Mouse (Mus musculus) kidney, postnatal 0 days (tissue): ENCODE data around the gene Fads6. TPM values are rescaled to one million over a fixed set of nuclear protein-coding genes. Genes with fewer than 3 reads are reported as not detected.

ENCODE experiments used
- ATAC-seq: fragments of 200-750 bp; cut with Nextera tagmentation; replicated peaks from 2 replicates; pipeline ENCODE4 v1.8.0; 2017; ENCODE audit warnings: low read depth, moderate number of reproducible peaks, moderate TSS enrichment, moderate library complexity; ENCODE audit not compliant: low FRiP score
- DNase-seq: peaks from one replicate; pipeline ENCODE4 v3.0.0-alpha.2; 2016; ENCODE audit warnings: low spot score
- H3K27ac ChIP-seq: fragments of 300-500 bp; sonication (generic); 2 replicates; pipeline ENCODE4 v1.5.1; 2014; ENCODE audit warnings: mild to moderate bottlenecking
- H3K27me3 ChIP-seq: fragments of 300-500 bp; sonication (generic); 2 replicates; pipeline ENCODE4 v1.6.1; 2014; ENCODE audit warnings: low read length, mixed read lengths; ENCODE audit not compliant: insufficient read depth
- H3K36me3 ChIP-seq: fragments of 300-500 bp; sonication (generic); 2 replicates; pipeline ENCODE4 v1.6.1; 2014; ENCODE audit warnings: low read length, mixed read lengths; ENCODE audit not compliant: insufficient read depth
- H3K4me1 ChIP-seq: fragments of 300-500 bp; sonication (generic); replicated peaks from 2 replicates; pipeline ENCODE4 v1.6.1; 2014; ENCODE audit warnings: antibody characterized with exemption, low read length, mixed read lengths; ENCODE audit not compliant: insufficient read depth
- H3K4me2 ChIP-seq: fragments of 300-500 bp; sonication (generic); 2 replicates; pipeline ENCODE4 v1.6.1; 2014; ENCODE audit warnings: mild to moderate bottlenecking, low read length, moderate library complexity, mixed read lengths
- H3K4me3 ChIP-seq: fragments of 300-500 bp; sonication (generic); replicated peaks from 2 replicates; pipeline ENCODE4 v1.5.1; 2014; ENCODE audit warnings: low read depth, low read length
- H3K9ac ChIP-seq: fragments of 300-500 bp; sonication (generic); 2 replicates; pipeline ENCODE4 v1.6.1; 2014; ENCODE audit warnings: low read depth, low read length
- H3K9me3 ChIP-seq: fragments of 300-500 bp; sonication (generic); replicated peaks from 2 replicates; pipeline ENCODE4 v1.6.1; 2016; ENCODE audit warnings: low read length, inconsistent platforms, mixed read lengths
- CTCF ChIP-seq: IDR thresholded peaks from 2 replicates; pipeline ENCODE4 v1.5.1; 2016; ENCODE audit warnings: antibody characterized with exemption, low read depth, mild to moderate bottlenecking, moderate library complexity
- WGBS: fragments of 180-500 bp; shearing (Covaris S2); extraction: QIAGEN DNeasy Blood & Tissue Kit; methylation state at CpG from one replicate; pipeline ENCODE4 v1.1.7; 2014; 5-methylcytosine and 5-hydroxymethylcytosine counted together
- polyA plus RNA-seq: library from polyadenylated mRNA; unstranded; fragments of >200 nt; fragmentation: Nextera tagmentation; extraction: Ambion mirVana; gene quantifications from 2 replicates; pipeline ENCODE4 v1.2.1, GENCODE M21; 2015

Fads6 gene
- polyA plus RNA-seq: 0.92 and 1.1 TPM in 2 replicates

- H3K27ac ChIP-seq: no peak within 1 kb of the TSS
- H3K4me2 ChIP-seq: peak within 1 kb of the TSS; percentile 79
- ATAC-seq: peak; percentile 66
- no peaks in the 10 kb centered on the region for H3K27me3 ChIP-seq
- 0 out of 2 replicates have a peak, but pooled peaks cover 8% of the 10 kb centered on the region for H3K4me1 ChIP-seq
- peak within 1 kb of the TSS; percentile 42 for H3K9ac ChIP-seq
- under 1% methylated on average over 41 of the region's 44 CpGs for WGBS
- H3K9me3 ChIP-seq: no peaks in the 10 kb centered on the region
- peak within 1 kb of the TSS; percentile 35 for H3K4me3 ChIP-seq
- H3K36me3 ChIP-seq: no peaks in the 10 kb centered on the region
- TF ChIP-seq CTCF: peak; percentile 61
- DNase-seq: peak; percentile 60
Measured at GRCm38 (mm10) chr11:115297214-115297826, at the start of gene Fads6. Gene Fads6, minus strand, starts transcription at chr11:115297663.

- H3K36me3 ChIP-seq: no peaks in the 10 kb centered on the region
Measured at GRCm38 (mm10) chr11:115345515-115345914, 48.1 kb upstream of the Fads6 start.

GRCm38 (mm10) chr11:115344967-115345366, 47.5 kb upstream of the Fads6 start:
- ATAC-seq (no peak), DNase-seq (no peak)
- TF ChIP-seq CTCF: no peak
- H3K4me3 ChIP-seq: no peak overlapping the region
- WGBS: 13% methylated on average over 12 of the region's 12 CpGs
- no peak overlapping the region for H3K27ac ChIP-seq
- H3K36me3 ChIP-seq: no peaks in the 10 kb centered on the region
- H3K4me2 ChIP-seq: no peak overlapping the region
- H3K4me1 ChIP-seq: no peaks in the 10 kb centered on the region
- no peaks in the 10 kb centered on the region for H3K9me3 ChIP-seq
- peaks cover 5% of the 10 kb centered on the region; the same call in 1 of the 2 replicates for H3K27me3 ChIP-seq
- H3K9ac ChIP-seq: no peak overlapping the region

More at GRCm38 (mm10) chr11:115345515-115345914, 48.1 kb upstream of the Fads6 start:
- Histone ChIP-seq H3K4me3 (no peak overlapping the region), H3K27ac (no peak overlapping the region), H3K4me2 (no peak overlapping the region), H3K27me3 (peaks cover 5% of the 10 kb centered on the region; the same call in 1 of the 2 replicates), H3K4me1 (no peaks in the 10 kb centered on the region), H3K9ac (no peak overlapping the region), H3K9me3 (no peaks in the 10 kb centered on the region)
- ATAC-seq: no peak
- WGBS: 13% methylated on average over 7 of the region's 7 CpGs
- DNase-seq: no peak
- no peak for TF ChIP-seq CTCF

- DNase-seq: no peak
- WGBS: 60% methylated on average over 6 of the region's 6 CpGs
- peaks cover 5% of the 10 kb centered on the region; the same call in 1 of the 2 replicates for H3K27me3 ChIP-seq
- H3K9me3 ChIP-seq: no peaks in the 10 kb centered on the region
- no peak overlapping the region for H3K4me2 ChIP-seq
- ATAC-seq: no peak
- no peak overlapping the region for H3K27ac ChIP-seq
- H3K9ac ChIP-seq: no peak overlapping the region
- no peaks in the 10 kb centered on the region for H3K4me1 ChIP-seq
- H3K4me3 ChIP-seq: no peak overlapping the region
- H3K36me3 ChIP-seq: no peaks in the 10 kb centered on the region
- no peak for TF ChIP-seq CTCF
Measured at GRCm38 (mm10) chr11:115341866-115342265, 44.4 kb upstream of the Fads6 start.

- no peak for DNase-seq
Measured at GRCm38 (mm10) chr11:115341246-115341645, 43.8 kb upstream of the Fads6 start.

GRCm38 (mm10) chr11:115337826-115338225, 40.4 kb upstream of the Fads6 start:
- Histone ChIP-seq H3K4me1 (no peaks in the 10 kb centered on the region), H3K27ac (no peak overlapping the region), H3K9me3 (no peaks in the 10 kb centered on the region), H3K27me3 (peaks cover 16% of the 10 kb centered on the region), H3K4me2 (no peak overlapping the region), H3K4me3 (no peak overlapping the region), H3K36me3 (no peaks in the 10 kb centered on the region), H3K9ac (no peak overlapping the region)
- WGBS: 69% methylated on average over 1 of the region's 1 CpGs
- no peak for TF ChIP-seq CTCF
- no peak for ATAC-seq
- DNase-seq: no peak

More at GRCm38 (mm10) chr11:115341246-115341645, 43.8 kb upstream of the Fads6 start:
- WGBS: 71% methylated on average over 2 of the region's 2 CpGs
- TF ChIP-seq CTCF: no peak
- no peak overlapping the region for H3K4me3 ChIP-seq
- H3K27me3 ChIP-seq: peaks cover 9% of the 10 kb centered on the region; the same call in 1 of the 2 replicates
- no peaks in the 10 kb centered on the region for H3K36me3 ChIP-seq
- no peak overlapping the region for H3K4me2 ChIP-seq
- no peaks in the 10 kb centered on the region for H3K4me1 ChIP-seq
- no peak overlapping the region for H3K27ac ChIP-seq
- no peak for ATAC-seq
- no peaks in the 10 kb centered on the region for H3K9me3 ChIP-seq
- H3K9ac ChIP-seq: no peak overlapping the region
